Mouse (Mus musculus): ENCODE measurements around the gene S100a6. TPM values are rescaled to one million over a fixed set of nuclear protein-coding genes. Genes with fewer than 3 reads are reported as not detected.

S100a6 gene
- 8.8 TPM for total RNA-seq (2023)

DNA sequence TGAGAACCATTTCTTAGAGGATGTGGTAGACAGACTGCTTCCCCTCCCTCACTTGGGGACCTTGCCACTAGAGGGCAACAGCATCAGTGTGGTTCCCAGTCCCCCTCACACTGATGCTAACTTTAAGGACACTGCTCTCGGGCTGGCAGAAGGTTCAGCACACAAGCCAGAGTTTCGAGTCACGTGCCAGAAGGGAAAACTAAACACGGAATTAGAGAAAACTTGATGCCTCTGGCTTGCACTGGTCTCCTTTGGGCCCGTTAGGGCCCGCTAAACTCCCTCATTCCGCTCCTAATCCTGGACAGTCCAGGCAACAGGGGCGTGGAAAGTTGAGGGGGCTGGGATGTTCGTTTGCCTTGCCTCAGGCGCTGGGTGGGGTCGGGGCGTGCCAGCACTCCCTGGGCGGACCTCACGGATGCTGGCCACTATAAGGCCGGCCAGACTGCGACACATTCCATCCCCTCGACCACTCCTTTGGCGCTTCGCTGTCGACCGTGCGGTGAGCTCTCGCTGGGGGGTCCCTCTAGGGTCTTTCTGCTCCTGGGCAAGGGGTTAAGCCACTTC, at the start of gene S100a6:
S100a6 (plus strand) TSS at position 155 of the 564 bp plus-strand sequence.

DNA sequence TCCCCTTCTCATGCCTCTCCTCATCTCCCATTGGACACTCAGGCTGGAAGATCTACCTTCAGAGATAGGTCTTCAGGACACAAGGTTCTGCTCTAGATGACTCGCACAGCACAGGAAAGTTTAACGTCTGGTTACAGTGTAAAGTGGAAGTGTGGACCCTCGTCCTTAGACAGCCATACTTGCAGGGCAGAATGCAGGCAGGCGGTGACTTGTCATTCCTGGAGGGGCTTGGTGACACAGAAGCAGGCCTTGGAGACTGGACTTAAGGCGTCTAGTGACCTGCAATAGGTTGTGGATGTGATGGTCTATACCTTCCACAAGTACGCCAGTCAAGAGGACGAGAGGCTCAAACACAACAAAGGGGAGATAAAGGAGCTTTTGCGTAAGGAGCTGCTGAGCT, 22.7 kb upstream of the S100a6 start, which contains the start of gene S100a2:
S100a2 (plus strand) TSS at position 301 of the 400 bp plus-strand sequence.

DNA sequence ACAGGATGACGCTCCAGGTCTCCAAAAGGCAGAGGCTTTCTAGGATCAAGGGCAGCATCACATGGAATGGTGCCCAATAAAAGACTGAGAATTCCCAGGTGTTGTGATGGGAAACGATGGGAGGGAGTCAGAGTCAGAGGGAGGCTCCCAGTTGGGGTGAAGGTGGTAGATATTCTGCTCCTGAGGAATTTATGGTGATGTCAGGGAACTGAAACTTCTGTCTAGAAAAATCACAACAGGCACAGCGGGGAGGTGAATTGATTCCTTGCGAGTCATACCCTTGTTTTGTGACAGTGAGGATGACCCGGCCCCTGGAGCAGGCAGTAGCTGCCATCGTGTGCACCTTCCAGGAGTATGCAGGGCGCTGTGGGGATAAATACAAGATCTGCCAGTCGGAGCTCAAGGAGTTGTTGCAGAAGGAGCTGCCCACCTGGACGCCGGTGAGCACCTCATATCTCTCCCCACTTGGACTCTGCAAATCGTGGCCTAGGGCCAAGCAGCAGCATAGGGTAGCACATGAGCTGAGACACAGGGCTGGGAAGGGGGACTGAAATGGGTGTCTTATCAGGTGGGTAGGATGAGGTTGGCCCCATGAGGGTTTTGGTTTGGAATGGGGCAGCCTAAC, 11.1 kb upstream of the S100a6 start, which contains the start of gene Gm42674:
Gm42674 (plus strand) TSS at position 419 of the 625 bp plus-strand sequence.

DNA sequence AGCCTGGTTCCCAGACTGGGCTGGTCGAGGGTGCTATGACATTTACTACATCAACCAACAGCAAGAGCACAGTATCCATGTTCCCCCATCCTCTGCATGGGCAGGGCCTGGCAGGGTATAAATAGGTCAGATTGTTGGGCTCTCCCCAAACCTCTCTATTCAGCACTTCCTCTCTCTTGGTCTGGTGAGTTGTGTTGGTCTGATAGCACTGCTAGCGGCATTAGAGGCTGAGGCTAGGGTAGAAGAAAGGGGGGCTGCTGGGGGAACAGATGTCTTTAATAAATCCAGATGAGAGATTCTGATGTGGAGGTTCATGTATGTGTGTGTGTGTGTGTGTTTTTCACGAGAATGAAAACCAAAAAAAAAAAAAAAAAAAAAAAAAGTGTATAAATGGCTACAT, 9.1 kb upstream of the S100a6 start, which contains the start of gene S100a4:
S100a4 (plus strand) TSS at position 149 of the 400 bp plus-strand sequence.

DNA sequence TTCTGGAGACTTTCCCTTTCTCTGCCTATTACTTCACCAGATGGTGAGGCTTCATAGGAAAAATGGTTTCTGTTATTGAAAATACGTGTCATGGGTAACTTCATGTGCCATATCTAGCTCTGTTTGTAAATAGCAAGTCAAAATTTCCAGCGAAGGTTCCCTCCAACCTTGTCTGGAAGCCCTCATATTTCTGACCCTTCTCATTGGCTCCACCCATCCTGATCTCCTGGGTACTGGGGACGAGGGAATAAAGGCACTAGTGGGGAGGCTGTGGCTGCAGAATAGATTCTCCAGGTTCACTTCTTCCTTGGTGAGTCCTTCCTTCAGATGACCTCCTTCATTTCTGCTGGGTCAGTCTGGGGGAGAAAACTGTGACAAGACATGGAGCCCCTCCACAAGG, 4.5 kb upstream of the S100a6 start, which contains the start of gene S100a5:
S100a5 (plus strand) TSS at position 301 of the 400 bp plus-strand sequence.

DNA sequence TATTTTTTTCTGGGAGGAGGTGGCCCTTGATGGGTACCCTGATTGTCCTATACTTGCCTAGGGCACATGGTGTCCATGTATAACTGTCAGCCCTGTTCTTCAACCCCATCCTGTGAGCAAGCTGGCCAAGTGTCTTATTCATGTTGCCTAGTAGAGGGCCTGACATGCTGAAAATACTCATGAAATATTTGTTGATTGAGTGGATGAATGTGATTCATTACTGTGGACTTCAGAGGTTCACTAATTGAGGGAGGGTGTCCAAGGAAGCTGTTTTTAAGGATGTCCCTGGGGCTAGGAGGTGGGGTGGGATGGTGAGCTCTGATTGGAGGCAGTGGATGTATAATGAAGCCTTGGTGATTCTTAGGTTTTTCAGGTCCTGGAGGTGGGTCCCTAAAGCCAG, 41.0 kb downstream of the S100a6 start, which contains the start of gene S100a7a:
S100a7a (plus strand) TSS at position 301 of the 400 bp plus-strand sequence.

DNA sequence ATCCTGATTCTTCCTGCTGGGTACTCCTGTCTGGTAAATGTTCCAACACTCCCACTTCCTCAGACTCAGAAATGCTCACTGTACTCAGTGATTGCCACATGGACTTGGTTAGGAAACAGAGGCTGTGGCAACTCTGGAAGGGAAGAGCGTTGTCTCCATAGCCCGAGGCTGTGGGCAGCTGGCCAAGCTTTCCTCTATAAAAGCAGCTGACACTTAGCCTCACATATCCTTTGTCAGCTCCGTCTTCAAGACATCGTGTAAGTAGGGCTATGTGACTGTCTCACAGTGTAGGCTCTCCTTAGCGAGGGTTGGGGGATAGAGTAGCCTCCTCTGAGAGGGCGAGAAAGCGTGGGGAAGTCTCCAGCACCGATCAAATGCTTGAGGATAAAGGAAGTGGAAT, 56.2 kb downstream of the S100a6 start, which contains the start of gene S100a8:
S100a8 (plus strand) TSS at position 133 of the 400 bp plus-strand sequence.

Other genes starting within 250 kb of the S100a6 start
- gene Slc27a3, start 222.9 kb upstream of the S100a6 start, total RNA-seq (2023) = 0.92 TPM
- 46.2 TPM for gene Ints3, start 179.3 kb upstream of the S100a6 start, total RNA-seq (2023)
- not detected for gene Npr1, start 147.0 kb upstream of the S100a6 start, total RNA-seq (2023)
- gene Ilf2, start 136.8 kb upstream of the S100a6 start, total RNA-seq (2023) = 87.3 TPM
- 39.5 TPM for gene Snapin, start 121.8 kb upstream of the S100a6 start, total RNA-seq (2023)
- gene Chtop, start 103.4 kb upstream of the S100a6 start, total RNA-seq (2023) = 191 TPM
- gene S100a1, start 98.5 kb upstream of the S100a6 start, total RNA-seq (2023) = 3.9 TPM
- 23.9 TPM for gene S100a13, start 98.4 kb upstream of the S100a6 start, total RNA-seq (2023)
- 0.86 TPM for gene S100a14, start 86.0 kb upstream of the S100a6 start, total RNA-seq (2023)
- gene S100a16, start 75.6 kb upstream of the S100a6 start, total RNA-seq (2023) = not detected
- gene S100a3, start 52.3 kb upstream of the S100a6 start, total RNA-seq (2023) = not detected
- gene S100a2, start 22.6 kb upstream of the S100a6 start, total RNA-seq (2023) = not detected
- not detected for gene Gm42674, start 11.0 kb upstream of the S100a6 start, total RNA-seq (2023)
- 7.6 TPM for gene S100a4, start 9.1 kb upstream of the S100a6 start, total RNA-seq (2023)
- gene S100a5, start 4.4 kb upstream of the S100a6 start, total RNA-seq (2023) = not detected
- not detected for gene S100a7a, start 41.1 kb downstream of the S100a6 start, total RNA-seq (2023)
- 24.0 TPM for gene S100a8, start 56.1 kb downstream of the S100a6 start, total RNA-seq (2023)
- 28.6 TPM for gene S100a9, start 82.8 kb downstream of the S100a6 start, total RNA-seq (2023)
- gene Pglyrp4, start 114.0 kb downstream of the S100a6 start, total RNA-seq (2023) = not detected
- gene Gm5849, start 165.0 kb downstream of the S100a6 start, total RNA-seq (2023) = not detected

All from CD8-positive naive resting alpha-beta T cell, adult 57 days (primary cell).